Mouse (Mus musculus) intestine, embryonic 15.5 days (tissue): ENCODE data around the gene Slc8a2. TPM values are rescaled to one million over a fixed set of nuclear protein-coding genes. Genes with fewer than 3 reads are reported as not detected.

ENCODE experiments used
- ATAC-seq: fragments of 200-750 bp; cut with Nextera tagmentation; 2 replicates; pipeline ENCODE4 v1.8.0; 2017; ENCODE audit warnings: moderate TSS enrichment, moderate library complexity
- H3K27ac ChIP-seq: fragments of 300-500 bp; sonication (generic); 2 replicates; pipeline ENCODE4 v1.5.1; 2015; ENCODE audit warnings: mild to moderate bottlenecking, inconsistent platforms
- H3K27me3 ChIP-seq: fragments of 300-500 bp; sonication (generic); replicated peaks from 2 replicates; pipeline ENCODE4 v1.6.1; 2015; ENCODE audit warnings: inconsistent platforms
- H3K36me3 ChIP-seq: fragments of 300-500 bp; sonication (generic); 2 replicates; pipeline ENCODE4 v1.6.1; 2015; ENCODE audit warnings: inconsistent platforms
- H3K4me1 ChIP-seq: fragments of 300-500 bp; sonication (generic); replicated peaks from 2 replicates; pipeline ENCODE4 v1.6.1; 2015; ENCODE audit warnings: inconsistent platforms
- H3K4me2 ChIP-seq: fragments of 300-500 bp; sonication (generic); replicated peaks from 2 replicates; pipeline ENCODE4 v1.6.1; 2015; ENCODE audit warnings: mild to moderate bottlenecking, inconsistent platforms
- H3K4me3 ChIP-seq: fragments of 300-500 bp; sonication (generic); replicated peaks from 2 replicates; pipeline ENCODE4 v1.5.1; 2015; ENCODE audit warnings: inconsistent platforms
- H3K9ac ChIP-seq: fragments of 300-500 bp; sonication (generic); 2 replicates; pipeline ENCODE4 v1.6.1; 2015; ENCODE audit warnings: inconsistent platforms
- H3K9me3 ChIP-seq: fragments of 300-500 bp; sonication (generic); 2 replicates; pipeline ENCODE4 v1.6.1; 2016; ENCODE audit warnings: inconsistent platforms
- WGBS: fragments of 180-500 bp; shearing (Covaris S2); methylation state at CpG from one replicate; pipeline ENCODE4 v1.1.7; 2015; 5-methylcytosine and 5-hydroxymethylcytosine counted together
- polyA plus RNA-seq: library from polyadenylated mRNA; unstranded; fragments of >200 nt; fragmentation: Nextera tagmentation; extraction: Ambion mirVana; gene quantifications from 2 replicates; pipeline ENCODE4 v1.2.1, GENCODE M21; 2015

Slc8a2 gene
- polyA plus RNA-seq, 1 experiment from 2014 or later: 0.23 TPM

- no peaks in the 10 kb centered on the region for H3K9me3 ChIP-seq
- 86% methylated on average over 10 of the region's 10 CpGs for WGBS
- no peak overlapping the region for H3K9ac ChIP-seq
- 0 out of 2 replicates have a peak, but pooled peaks cover 3% of the 10 kb centered on the region for H3K4me1 ChIP-seq
- no peaks in the 10 kb centered on the region for H3K27me3 ChIP-seq
- no peak for ATAC-seq
- peaks cover 19% of the 10 kb centered on the region for H3K36me3 ChIP-seq
- H3K4me3 ChIP-seq: no peak overlapping the region
- H3K27ac ChIP-seq: no peak overlapping the region
- no peak overlapping the region for H3K4me2 ChIP-seq
Observed at GRCm38 (mm10) chr7:16207496-16207895, 77.9 kb downstream of the Slc8a2 start.

GRCm38 (mm10) chr7:16208781-16209665, 79.4 kb downstream of the Slc8a2 start:
- H3K4me2 ChIP-seq: no peak overlapping the region
- H3K27ac ChIP-seq: no peak overlapping the region
- no peak for ATAC-seq
- no peak overlapping the region for H3K9ac ChIP-seq
- no peaks in the 10 kb centered on the region for H3K27me3 ChIP-seq
- no peaks in the 10 kb centered on the region for H3K9me3 ChIP-seq
- WGBS: 70% methylated on average over 21 of the region's 21 CpGs
- H3K36me3 ChIP-seq: peaks cover 18% of the 10 kb centered on the region
- no peak overlapping the region for H3K4me3 ChIP-seq
- H3K4me1 ChIP-seq: 0 out of 2 replicates have a peak, but pooled peaks cover 3% of the 10 kb centered on the region

Other genes starting within 250 kb of the Slc8a2 start
- not detected in 2 replicates for gene Crx, start 249.9 kb upstream of the Slc8a2 start, polyA plus RNA-seq
- gene Crxos, start 247.2 kb upstream of the Slc8a2 start, polyA plus RNA-seq: not detected in 2 replicates
- 645 and 657 TPM in 2 replicates for gene Selenow, start 207.4 kb upstream of the Slc8a2 start, polyA plus RNA-seq
- gene Nop53, start 183.8 kb upstream of the Slc8a2 start, polyA plus RNA-seq: 161 and 174 TPM in 2 replicates
- gene Ehd2, start 162.3 kb upstream of the Slc8a2 start, polyA plus RNA-seq: 42.3 and 50.9 TPM in 2 replicates
- 4.9 and 5.4 TPM in 2 replicates for gene Bicra, start 81.9 kb upstream of the Slc8a2 start, polyA plus RNA-seq
- gene Zfp541, start 68.0 kb upstream of the Slc8a2 start, polyA plus RNA-seq: 0.03 and 0.06 TPM in 2 replicates
- 186 and 194 TPM in 2 replicates for gene Napa, start 31.4 kb upstream of the Slc8a2 start, polyA plus RNA-seq
- gene Kptn, start 9.9 kb upstream of the Slc8a2 start, polyA plus RNA-seq: 24.4 and 25.6 TPM in 2 replicates
- 30.8 and 31.8 TPM in 2 replicates for gene Meis3, start 45.3 kb downstream of the Slc8a2 start, polyA plus RNA-seq
- gene Dhx34, start 92.2 kb downstream of the Slc8a2 start, polyA plus RNA-seq: 21.8 and 34.2 TPM in 2 replicates
- gene C5ar2, start 114.3 kb downstream of the Slc8a2 start, polyA plus RNA-seq: 0.13 and 0.23 TPM in 2 replicates
- 2.4 TPM in 2 replicates for gene C5ar1, start 129.7 kb downstream of the Slc8a2 start, polyA plus RNA-seq
- gene Inafm1, start 143.8 kb downstream of the Slc8a2 start, polyA plus RNA-seq: 16.4 and 16.6 TPM in 2 replicates
- 23.3 and 24.7 TPM in 2 replicates for gene Ccdc9, start 157.0 kb downstream of the Slc8a2 start, polyA plus RNA-seq
- 5.9 and 6.4 TPM in 2 replicates for gene Bbc3, start 178.6 kb downstream of the Slc8a2 start, polyA plus RNA-seq